Mouse (Mus musculus): ENCODE results near the gene Ate1.

DNA sequence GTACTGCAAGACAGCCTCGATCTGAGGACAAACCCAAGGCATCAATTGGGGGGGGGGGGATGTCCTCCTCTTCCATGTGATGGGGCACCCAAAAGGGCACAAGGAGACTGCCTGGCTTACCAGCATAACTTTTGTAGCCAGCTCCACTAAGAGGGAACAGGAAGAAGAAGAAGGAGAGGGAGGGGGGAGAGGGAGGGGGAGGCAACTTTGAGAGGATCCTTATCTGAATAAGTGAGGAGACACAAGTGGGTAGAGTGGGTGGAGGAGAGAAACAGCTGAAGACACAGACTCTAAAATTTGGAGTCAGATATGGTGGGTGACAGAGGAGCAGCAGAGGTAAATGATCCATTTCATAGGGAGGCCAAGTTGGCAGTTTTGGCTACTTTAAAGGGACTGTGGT lies 40.8 kb upstream of the Ate1 start:
- TF ChIP-seq CTCF (IDR thresholded peaks at IDR 0.05; ENCODE audit: low read depth): no peak
- no peak for TF ChIP-seq EP300 (IDR thresholded peaks at IDR 0.05; ENCODE audit: low read depth)
